Mouse (Mus musculus) erythroblast, adult 5-6 weeks (primary cell): ENCODE measurements around the gene Ncapd2. TPM values are rescaled to one million over a fixed set of nuclear protein-coding genes. Genes with fewer than 3 reads are reported as not detected.

Source experiments
- ATAC-seq: replicated peaks from 2 replicates; pipeline ENCODE4 v1.8.0; 2016; ENCODE audit warnings: moderate number of reproducible peaks, mild to moderate bottlenecking, moderate TSS enrichment, inconsistent platforms; ENCODE audit not compliant: poor library complexity, low FRiP score, severe bottlenecking
- total RNA-seq, 2 experiments: library from RNA; stranded (forward) in 1 of 2; stranded (reverse) in 1 of 2; fragments of 150-400 nt in 1 of 2; fragments of 200-764, 138-1000 nt in 1 of 2; gene quantifications; 2 replicates each; pipeline versions ENCODE4 v1.2.3 to v1.2.4; 2015 to 2017; ENCODE audit warnings: low replicate concordance in 2 of 2

Gene Ncapd2
- total RNA-seq, 2 experiments from 2014 or later = 137 to 139 TPM

DNA sequence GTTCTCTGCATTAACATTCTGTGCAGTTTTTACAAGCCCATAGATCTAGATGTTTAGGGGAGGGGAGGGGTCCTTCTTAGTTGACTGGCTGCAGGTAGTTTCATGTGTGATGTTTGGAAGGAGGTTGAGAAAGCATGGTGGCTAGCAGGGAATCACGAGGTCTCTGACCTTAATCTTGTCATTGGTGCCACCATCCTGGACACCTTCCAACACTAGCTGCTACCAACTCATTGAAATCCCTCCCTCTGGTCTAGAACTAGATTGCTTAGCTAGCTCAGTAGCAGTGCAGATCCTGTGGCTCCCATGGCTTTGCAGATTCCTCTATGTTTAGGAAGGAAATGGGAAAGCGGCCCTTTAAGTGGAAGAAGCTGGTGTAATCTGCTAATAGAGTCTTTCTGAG, 25.4 kb upstream of the Ncapd2 start:
- no peak for ATAC-seq

GRCm38 (mm10) chr6:125215148-125215954, 23.9 kb upstream of the Ncapd2 start, which contains the start of gene Vamp1:
TSS of gene Vamp1 (plus strand) at chr6:125215551.
- ATAC-seq = peak; percentile 97

GRCm38 (mm10) chr6:125213715-125214114, 22.2 kb upstream of the Ncapd2 start:
- ATAC-seq = no peak

DNA sequence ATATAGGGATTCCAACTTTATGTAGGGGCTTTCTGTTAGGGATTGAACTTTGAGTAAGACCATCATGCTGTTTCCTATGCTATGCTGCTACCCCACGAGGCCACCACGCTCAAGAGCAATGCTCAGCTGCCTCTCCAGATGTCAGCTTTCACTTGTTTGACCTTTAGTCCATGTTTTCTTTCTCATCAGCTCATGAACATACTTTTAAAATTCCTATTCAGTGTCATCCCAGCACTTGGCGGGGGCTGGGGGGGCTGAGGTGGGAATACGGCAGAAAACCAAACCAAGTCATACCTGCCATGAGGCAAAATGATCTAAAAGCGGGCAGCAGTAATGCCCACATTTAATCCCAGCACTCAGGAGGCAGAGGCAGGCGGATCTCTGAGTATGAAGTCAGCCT, 21.6 kb upstream of the Ncapd2 start:
- ATAC-seq = no peak

DNA sequence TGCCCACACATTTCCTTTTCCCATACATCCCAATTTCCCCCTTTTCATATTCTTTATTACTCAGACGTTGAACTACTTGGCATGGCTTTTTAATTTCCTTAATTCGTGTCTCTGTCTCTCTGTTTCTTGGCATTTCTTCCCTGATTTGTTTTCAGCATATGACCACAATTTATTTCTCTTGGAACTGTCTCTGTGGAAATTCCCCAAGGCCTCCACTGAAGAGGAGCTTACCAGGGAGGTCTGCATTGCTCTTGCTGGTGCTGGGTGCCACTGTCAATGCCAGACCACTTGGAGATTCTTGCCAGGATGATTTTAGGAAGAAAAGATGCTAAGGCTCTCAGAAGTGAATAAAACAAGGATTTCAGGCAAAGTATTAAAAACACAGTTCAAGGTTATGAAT, 21.1 kb upstream of the Ncapd2 start:
- ATAC-seq = no peak

DNA sequence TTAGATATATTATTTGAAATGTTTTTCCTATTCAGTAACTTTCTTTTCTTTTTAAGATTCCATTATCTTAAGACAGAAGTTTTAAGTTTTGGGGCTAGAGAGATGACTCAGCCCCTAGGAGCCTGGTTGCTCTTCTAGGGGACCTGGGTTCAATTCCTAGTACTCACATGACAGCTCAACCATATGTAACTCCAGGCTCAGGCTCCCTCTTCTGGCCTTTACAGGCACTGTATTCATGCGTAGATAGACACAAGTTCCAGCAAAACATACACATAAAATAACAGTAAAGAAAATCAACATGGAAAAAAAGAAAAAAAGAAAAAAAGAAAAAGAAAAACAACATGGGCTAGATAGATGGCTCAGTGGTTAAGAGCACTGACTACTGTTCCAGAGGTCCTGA, 18.9 kb upstream of the Ncapd2 start:
- no peak for ATAC-seq

GRCm38 (mm10) chr6:125197166-125197565, 5.7 kb upstream of the Ncapd2 start:
- ATAC-seq = no peak

DNA sequence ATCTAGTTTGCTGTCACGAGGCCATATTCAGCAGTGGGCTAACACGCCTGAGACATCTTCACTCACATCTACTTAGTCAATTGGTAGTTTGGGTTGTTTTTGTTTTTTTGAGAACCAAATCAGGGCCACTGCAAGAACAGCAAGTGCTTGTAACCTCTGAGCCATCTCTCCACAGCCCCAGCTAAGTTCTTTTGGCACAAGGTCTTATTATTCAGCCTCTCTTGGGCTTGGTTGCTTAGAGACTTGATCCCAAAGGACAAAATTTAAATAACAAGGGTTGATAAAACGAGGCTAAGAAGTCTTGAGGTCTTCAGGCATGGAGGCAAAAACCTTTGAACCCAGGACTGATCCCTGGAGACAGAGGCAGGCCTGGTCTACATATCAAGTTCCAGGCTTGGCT, 4.8 kb upstream of the Ncapd2 start:
- ATAC-seq = no peak

DNA sequence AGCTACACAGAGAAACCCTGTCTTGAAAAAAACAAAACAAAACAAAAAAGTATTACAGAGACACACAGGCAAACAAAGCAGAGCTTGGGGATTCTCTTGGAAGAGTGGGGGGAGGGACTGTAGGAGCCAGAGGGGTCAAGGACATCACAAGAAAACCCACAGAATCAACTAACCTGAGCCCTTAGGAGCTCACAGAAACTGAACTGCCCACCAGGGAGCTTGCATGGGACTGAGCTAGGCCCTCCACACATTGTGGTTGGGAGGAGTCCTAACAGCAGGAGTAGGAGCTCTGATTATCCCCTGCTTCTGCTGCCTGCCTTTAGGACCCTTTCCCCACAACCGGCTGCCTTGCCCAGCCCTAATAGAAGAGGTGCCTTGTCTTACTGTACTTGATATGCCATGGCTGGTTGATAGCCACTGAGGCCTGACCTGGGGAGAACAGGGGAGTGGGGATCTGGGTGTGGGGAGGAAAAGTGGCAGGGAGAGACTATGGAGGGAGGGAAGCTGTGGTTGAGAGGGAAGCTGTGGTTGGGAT, 4.1 kb upstream of the Ncapd2 start:
- no peak for ATAC-seq

DNA sequence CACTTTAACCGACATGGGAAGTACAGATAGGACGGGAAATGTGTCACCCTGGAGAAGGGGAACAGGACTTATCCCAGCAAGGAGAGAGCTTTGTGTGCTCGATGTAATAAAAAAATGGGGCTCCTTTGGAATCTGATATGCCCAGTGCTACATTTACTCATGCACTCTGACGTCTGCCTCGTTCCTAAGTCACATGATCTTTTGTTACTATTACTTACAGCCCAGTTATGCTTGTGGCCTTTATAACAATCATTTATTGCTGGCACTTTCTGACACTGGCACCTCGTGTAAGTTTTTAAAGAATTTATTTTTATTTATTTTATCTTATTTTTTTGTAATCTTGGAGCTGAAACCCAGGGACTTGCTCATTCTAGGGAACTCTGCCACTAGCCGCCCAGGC, 1.9 kb upstream of the Ncapd2 start:
- no peak for ATAC-seq

GRCm38 (mm10) chr6:125192841-125193240, 1.3 kb upstream of the Ncapd2 start:
- no peak for ATAC-seq

- peak; percentile 84 for ATAC-seq
These were observed 664 bp upstream of the Ncapd2 start for GRCm38 (mm10) chr6:125192016-125192714.

DNA sequence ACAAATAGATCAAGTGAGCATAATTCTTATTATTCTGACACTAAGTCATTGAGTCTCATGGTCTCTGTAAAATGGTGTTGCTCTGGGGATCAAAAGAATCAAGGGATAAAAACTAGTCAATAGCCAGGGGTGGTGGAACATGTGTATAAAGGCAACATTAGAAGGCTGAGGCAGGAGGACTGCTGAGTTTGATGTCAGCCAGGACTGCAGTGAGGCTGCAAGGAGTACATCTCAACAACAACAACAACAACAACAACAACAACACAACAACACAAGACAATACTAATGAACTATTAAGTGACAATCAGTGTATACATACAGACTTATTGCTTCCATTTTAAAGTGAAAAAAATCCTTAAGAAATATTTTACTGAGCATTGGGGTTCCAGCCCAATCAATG, 685 bp downstream of the Ncapd2 start:
- no peak for ATAC-seq

DNA sequence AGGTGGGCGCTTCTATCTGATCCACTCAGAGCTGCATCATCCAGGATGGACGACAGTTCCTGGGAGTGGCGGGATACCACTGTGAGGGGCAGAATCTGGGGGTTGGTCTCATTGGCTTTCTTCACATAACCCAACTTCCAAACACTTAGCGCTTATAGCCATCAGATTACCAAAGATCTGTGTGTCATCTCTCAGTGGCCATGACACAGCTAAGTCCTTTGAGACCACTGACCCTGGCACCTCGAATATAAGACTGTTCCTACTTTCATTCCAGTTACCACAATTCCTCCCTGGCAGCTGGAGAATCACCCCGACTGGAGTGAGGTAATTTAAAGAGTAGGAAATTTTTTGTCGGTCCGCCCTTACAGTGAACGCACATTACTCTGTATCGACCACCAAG, 5.3 kb downstream of the Ncapd2 start:
- no peak for ATAC-seq

GRCm38 (mm10) chr6:125182133-125182532, 9.4 kb downstream of the Ncapd2 start:
- no peak for ATAC-seq

DNA sequence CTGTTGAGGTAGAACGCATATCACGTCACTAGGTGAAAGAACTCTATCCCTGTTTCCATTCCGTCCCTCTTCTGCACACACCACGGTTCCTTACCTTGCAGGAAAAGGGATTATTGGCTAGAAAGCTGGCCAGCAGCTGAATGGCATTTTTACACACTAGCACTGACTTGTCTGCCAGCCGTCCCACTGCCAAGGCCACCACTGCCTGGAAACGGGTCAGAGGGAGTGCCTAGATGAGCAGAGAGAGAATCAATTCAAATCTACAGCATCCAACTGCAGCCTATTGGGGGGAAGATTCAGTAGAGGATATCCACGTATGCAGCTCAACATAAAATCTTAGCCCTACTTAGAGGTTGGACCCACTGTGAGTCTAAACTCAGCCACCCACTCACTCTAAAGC, 11.9 kb downstream of the Ncapd2 start:
- no peak for ATAC-seq

GRCm38 (mm10) chr6:125175469-125175868, 16.0 kb downstream of the Ncapd2 start:
- no peak for ATAC-seq

GRCm38 (mm10) chr6:125173256-125173655, 18.2 kb downstream of the Ncapd2 start:
- ATAC-seq = no peak

DNA sequence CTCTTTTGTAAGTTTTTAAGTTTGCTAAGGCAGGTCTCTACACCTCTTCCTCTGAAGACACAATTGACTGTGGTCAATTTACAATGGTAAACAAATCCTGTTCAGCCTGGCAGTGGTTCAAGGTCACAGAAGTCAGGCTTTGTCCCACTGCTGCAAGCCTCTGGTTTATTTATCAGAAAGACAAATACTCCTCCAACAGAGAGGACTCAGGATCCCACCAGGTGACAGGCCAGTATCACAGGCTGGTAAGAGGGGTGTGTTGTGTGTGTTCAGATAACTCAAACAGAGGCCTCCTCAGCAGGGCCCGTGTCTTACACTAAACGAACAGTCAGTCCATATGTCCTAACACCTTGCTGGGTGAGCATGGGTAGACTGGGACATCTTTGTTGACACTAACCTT, 19.0 kb downstream of the Ncapd2 start:
- no peak for ATAC-seq

GRCm38 (mm10) chr6:125170194-125170593, 21.3 kb downstream of the Ncapd2 start:
- no peak for ATAC-seq

GRCm38 (mm10) chr6:125168086-125168485, 23.4 kb downstream of the Ncapd2 start:
- no peak for ATAC-seq
